Mouse (Mus musculus) erythroblast, embryonic 14.5 days (primary cell): ENCODE measurements around the gene A730071L15Rik. TPM values are rescaled to one million over a fixed set of nuclear protein-coding genes. Genes with fewer than 3 reads are reported as not detected.

Source experiments
- H3K27me3 ChIP-seq: 2 replicates; pipeline ENCODE4 v1.6.1; 2012; ENCODE audit warnings: inconsistent platforms; ENCODE audit not compliant: control insufficient read depth
- H3K36me3 ChIP-seq: 2 replicates; pipeline ENCODE4 v1.6.1; 2012; ENCODE audit warnings: mild to moderate bottlenecking, inconsistent platforms; ENCODE audit not compliant: control insufficient read depth
- H3K4me1 ChIP-seq: 2 replicates; pipeline ENCODE4 v1.6.1; 2012; ENCODE audit warnings: inconsistent platforms; ENCODE audit not compliant: control insufficient read depth
- H3K4me3 ChIP-seq: replicated peaks from 2 replicates; pipeline ENCODE3; 2012; ENCODE audit warnings: moderate library complexity, mild to moderate bottlenecking, inconsistent platforms
- H3K9me3 ChIP-seq: 2 replicates; pipeline ENCODE4 v1.6.1; 2012; ENCODE audit warnings: low read length, inconsistent platforms, mixed read lengths; ENCODE audit not compliant: control insufficient read depth
- GATA1 ChIP-seq: IDR thresholded peaks from 2 replicates; pipeline ENCODE4 v1.6.1; 2012; ENCODE audit warnings: low read length, inconsistent platforms, mixed read lengths
- TAL1 ChIP-seq: IDR thresholded peaks from 3 replicates; pipeline ENCODE4 v1.6.1; 2012; ENCODE audit warnings: low read length, inconsistent platforms, mixed read lengths
- polyA plus RNA-seq: library from polyadenylated mRNA; stranded (reverse); fragments of >175 nt; gene quantifications from 2 replicates; pipeline ENCODE4 v1.2.3, GENCODE M21; 2012

The A730071L15Rik gene
- polyA plus RNA-seq, 1 experiment: not detected

DNA sequence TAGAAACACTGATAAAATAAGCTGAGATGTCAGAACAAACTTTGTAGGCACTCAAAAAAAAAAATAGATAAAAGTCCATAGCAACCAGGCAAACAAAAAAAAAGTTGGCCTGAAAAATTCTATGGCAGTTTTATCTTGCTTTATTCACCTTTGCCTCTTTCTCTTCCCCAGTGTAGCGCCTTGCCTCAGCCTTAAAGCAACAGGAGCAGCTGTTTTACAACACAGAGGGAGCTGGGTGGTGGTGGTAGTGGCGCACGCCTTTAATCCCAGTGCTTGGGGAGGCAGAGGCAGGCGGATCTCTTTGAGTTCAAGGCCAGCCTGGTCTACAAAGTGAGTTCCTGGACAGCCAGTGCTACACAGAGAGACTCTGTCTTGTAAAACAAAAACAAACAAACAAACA lies 33.2 kb downstream of the A730071L15Rik start:
- TF ChIP-seq TAL1: no peak
- no peak for TF ChIP-seq GATA1
- peaks cover 28% of the 10 kb centered on the region for H3K9me3 ChIP-seq
- no peaks in the 10 kb centered on the region for H3K36me3 ChIP-seq
- no peak overlapping the region for H3K4me3 ChIP-seq
- no peaks in the 10 kb centered on the region; the same call in 1 of the 2 replicates for H3K27me3 ChIP-seq
- H3K4me1 ChIP-seq: no peaks in the 10 kb centered on the region

DNA sequence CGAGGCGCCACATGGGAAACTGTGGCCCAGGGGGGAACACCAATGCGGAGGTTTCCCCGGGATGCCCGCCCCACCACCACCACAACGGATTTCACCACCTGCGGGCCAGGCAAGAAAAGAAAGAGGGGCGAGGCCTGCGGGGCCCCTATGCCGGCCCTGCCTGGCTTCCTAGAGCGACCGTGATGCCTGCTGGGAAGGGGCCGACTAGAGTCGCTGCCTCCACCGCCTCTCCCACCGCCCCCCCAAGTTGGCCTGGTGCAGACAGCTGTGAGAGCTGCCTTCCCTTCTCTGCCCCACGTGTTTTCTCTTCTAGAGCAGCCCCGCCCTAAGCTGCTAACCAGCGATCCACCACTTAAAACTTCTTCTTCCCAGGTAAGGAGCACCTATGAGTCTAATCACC lies 44.9 kb downstream of the A730071L15Rik start:
- H3K27me3 ChIP-seq: no peaks in the 10 kb centered on the region
- no peaks in the 10 kb centered on the region for H3K4me1 ChIP-seq
- peaks cover 5% of the 10 kb centered on the region; the same call in 1 of the 2 replicates for H3K9me3 ChIP-seq
- H3K4me3 ChIP-seq: no peak overlapping the region
- no peaks in the 10 kb centered on the region for H3K36me3 ChIP-seq
- no peak for TF ChIP-seq TAL1
- TF ChIP-seq GATA1: no peak

Other genes with a start within 250 kb of the A730071L15Rik start
- not detected in 2 replicates for gene Gck, start 249.9 kb upstream of the A730071L15Rik start, polyA plus RNA-seq
- 0.60 and 1.2 TPM in 2 replicates for gene Ykt6, start 244.3 kb upstream of the A730071L15Rik start, polyA plus RNA-seq
- not detected in 2 replicates for gene Camk2b, start 133.7 kb upstream of the A730071L15Rik start, polyA plus RNA-seq
- gene Nudcd3, start 386 bp downstream of the A730071L15Rik start, polyA plus RNA-seq: 0.83 and 1.3 TPM in 2 replicates
- not detected in 2 replicates for gene Npc1l1, start 30.1 kb downstream of the A730071L15Rik start, polyA plus RNA-seq
- 0.36 and 0.37 TPM in 2 replicates for gene Ddx56, start 67.7 kb downstream of the A730071L15Rik start, polyA plus RNA-seq
- gene Tmed4, start 74.8 kb downstream of the A730071L15Rik start, polyA plus RNA-seq: 3.1 and 3.2 TPM in 2 replicates
- 13.2 and 19.7 TPM in 2 replicates for gene Ogdh, start 91.6 kb downstream of the A730071L15Rik start, polyA plus RNA-seq
- gene Zmiz2, start 189.0 kb downstream of the A730071L15Rik start, polyA plus RNA-seq: 13.1 and 13.2 TPM in 2 replicates
- gene Ppia, start 215.4 kb downstream of the A730071L15Rik start, polyA plus RNA-seq: 5.4 and 5.5 TPM in 2 replicates
- 4.5 and 8.0 TPM in 2 replicates for gene H2afv, start 244.4 kb downstream of the A730071L15Rik start, polyA plus RNA-seq